Mouse (Mus musculus) neural tube, embryonic 11.5 days (tissue): ENCODE measurements around the gene Rai1. TPM values are rescaled to one million over a fixed set of nuclear protein-coding genes. Genes with fewer than 3 reads are reported as not detected.

Experiments
- ATAC-seq: fragments of 200-750 bp; cut with Nextera tagmentation; 2 replicates; pipeline ENCODE4 v1.8.0; 2017; ENCODE audit warnings: moderate number of reproducible peaks, mild to moderate bottlenecking, moderate TSS enrichment, moderate library complexity; ENCODE audit not compliant: insufficient read depth, low FRiP score, low TSS enrichment
- DNase-seq: peaks from one replicate; pipeline ENCODE4 v3.0.0-alpha.2; 2015; ENCODE audit warnings: low spot score
- H3K27ac ChIP-seq: fragments of 300-500 bp; sonication (generic); 2 replicates; pipeline ENCODE4 v1.5.1; 2014; ENCODE audit warnings: low read depth, mild to moderate bottlenecking, low read length
- H3K27me3 ChIP-seq: fragments of 300-500 bp; sonication (generic); 2 replicates; pipeline ENCODE4 v1.6.1; 2014; ENCODE audit warnings: mild to moderate bottlenecking, low read length, mixed read lengths; ENCODE audit not compliant: control insufficient read depth, insufficient read depth
- H3K36me3 ChIP-seq: fragments of 300-500 bp; sonication (generic); 2 replicates; pipeline ENCODE4 v1.6.1; 2014; ENCODE audit warnings: mild to moderate bottlenecking, low read length, moderate library complexity, mixed read lengths; ENCODE audit not compliant: control insufficient read depth, insufficient read depth
- H3K4me1 ChIP-seq: fragments of 300-500 bp; sonication (generic); 2 replicates; pipeline ENCODE4 v1.6.1; 2014; ENCODE audit warnings: low read length, mixed read lengths; ENCODE audit not compliant: control insufficient read depth, insufficient read depth
- H3K4me2 ChIP-seq: fragments of 300-500 bp; sonication (generic); 2 replicates; pipeline ENCODE4 v1.6.1; 2014; ENCODE audit warnings: low read depth, mild to moderate bottlenecking, moderate library complexity
- H3K4me3 ChIP-seq: fragments of 300-500 bp; sonication (generic); 2 replicates; pipeline ENCODE4 v1.5.1; 2014; ENCODE audit warnings: low read depth, low read length
- H3K9ac ChIP-seq: fragments of 300-500 bp; sonication (generic); 2 replicates; pipeline ENCODE4 v1.6.1; 2014; ENCODE audit warnings: mild to moderate bottlenecking, low read length
- H3K9me3 ChIP-seq: fragments of 300-500 bp; sonication (generic); 2 replicates; pipeline ENCODE4 v1.6.1; 2016; ENCODE audit warnings: low read length; ENCODE audit not compliant: control insufficient read depth
- WGBS: fragments of 180-500 bp; shearing (Covaris S2); extraction: QIAGEN DNeasy Blood & Tissue Kit; methylation state at CpG from one replicate; pipeline ENCODE4 v1.1.7; 2014; 5-methylcytosine and 5-hydroxymethylcytosine counted together
- microRNA-seq: library from miRNA; unstranded; fragments of <30 nt; microRNA quantifications from one replicate; pipeline ENCODE4, GENCODE M21; 2016
- polyA plus RNA-seq: library from polyadenylated mRNA; unstranded; fragments of >200 nt; fragmentation: Nextera tagmentation; extraction: Ambion mirVana; gene quantifications from 2 replicates; pipeline ENCODE4 v1.2.1, GENCODE M21; 2014

Gene Rai1
- polyA plus RNA-seq, 1 experiment from 2014 or later: 28.5 TPM

- H3K9me3 ChIP-seq: no peaks in the 10 kb centered on the region
- no peak for DNase-seq
- no peak overlapping the region for H3K27ac ChIP-seq
- peaks cover 3% of the 10 kb centered on the region; the same call in 1 of the 2 replicates for H3K4me1 ChIP-seq
- WGBS: 76% methylated on average over 11 of the region's 11 CpGs
- H3K36me3 ChIP-seq: no peaks in the 10 kb centered on the region
- H3K4me3 ChIP-seq: no peak overlapping the region
- no peak overlapping the region for H3K4me2 ChIP-seq
- no peaks in the 10 kb centered on the region for H3K27me3 ChIP-seq
- H3K9ac ChIP-seq: no peak overlapping the region
- no peak for ATAC-seq
Observed at GRCm38 (mm10) chr11:60244503-60245143, 139.8 kb downstream of the Rai1 start.

- H3K27me3 ChIP-seq: no peaks in the 10 kb centered on the region
- H3K9ac ChIP-seq: no peak overlapping the region
- no peak for DNase-seq
- no peak overlapping the region for H3K4me3 ChIP-seq
- H3K9me3 ChIP-seq: no peaks in the 10 kb centered on the region
- no peak for ATAC-seq
- peaks cover 3% of the 10 kb centered on the region; the same call in 1 of the 2 replicates for H3K4me1 ChIP-seq
- no peaks in the 10 kb centered on the region for H3K36me3 ChIP-seq
- no peak overlapping the region for H3K4me2 ChIP-seq
- H3K27ac ChIP-seq: no peak overlapping the region
Observed at GRCm38 (mm10) chr11:60246077-60246476, 141.3 kb downstream of the Rai1 start.

- Histone ChIP-seq H3K4me3 (no peak overlapping the region), H3K4me2 (no peak overlapping the region), H3K4me1 (peaks cover 3% of the 10 kb centered on the region; the same call in 1 of the 2 replicates), H3K9me3 (no peaks in the 10 kb centered on the region), H3K27me3 (no peaks in the 10 kb centered on the region), H3K27ac (no peak overlapping the region), H3K36me3 (no peaks in the 10 kb centered on the region), H3K9ac (no peak overlapping the region)
- WGBS: 45% methylated on average over 5 of the region's 5 CpGs
- ATAC-seq (no peak), DNase-seq (no peak)
Observed at GRCm38 (mm10) chr11:60247753-60248550, 143.1 kb downstream of the Rai1 start.

Small RNA genes within 50 kb of the gene (microRNA-seq; reads per million reads assigned to microRNA genes)
- not detected for gene Mir6921
- gene Mir6922: not detected

Other genes starting within 250 kb of the Rai1 start
- 44.2 and 45.0 TPM in 2 replicates for gene Med9, start 156.8 kb upstream of the Rai1 start, polyA plus RNA-seq
- gene Rasd1, start 140.1 kb upstream of the Rai1 start, polyA plus RNA-seq: 1.2 and 1.7 TPM in 2 replicates
- 6.9 and 7.3 TPM in 2 replicates for gene Pemt, start 58.5 kb upstream of the Rai1 start, polyA plus RNA-seq
- gene Srebf1, start 117.6 kb downstream of the Rai1 start, polyA plus RNA-seq: 53.3 and 54.7 TPM in 2 replicates
- 19.1 and 21.2 TPM in 2 replicates for gene Tom1l2, start 247.9 kb downstream of the Rai1 start, polyA plus RNA-seq
- gene Drc3, start 248.3 kb downstream of the Rai1 start, polyA plus RNA-seq: 0.69 and 1.4 TPM in 2 replicates